Mouse (Mus musculus) heart, embryonic 13.5 days (tissue): ENCODE data around the gene Gm15557. TPM values are rescaled to one million over a fixed set of nuclear protein-coding genes. Genes with fewer than 3 reads are reported as not detected.

Experiments used
- ATAC-seq: fragments of 200-750 bp; cut with Nextera tagmentation; 2 replicates; pipeline ENCODE4 v1.8.0; 2017; ENCODE audit warnings: moderate TSS enrichment; ENCODE audit not compliant: insufficient number of reproducible peaks, low FRiP score, low TSS enrichment; ENCODE audit errors: extremely low read depth
- H3K27ac ChIP-seq: fragments of 300-500 bp; sonication (generic); replicated peaks from 2 replicates; pipeline ENCODE4 v1.5.1; 2015; ENCODE audit warnings: moderate library complexity, mild to moderate bottlenecking, inconsistent platforms
- H3K27me3 ChIP-seq: fragments of 300-500 bp; sonication (generic); replicated peaks from 2 replicates; pipeline ENCODE4 v1.6.1; 2015; ENCODE audit warnings: mild to moderate bottlenecking, inconsistent platforms
- H3K36me3 ChIP-seq: fragments of 300-500 bp; sonication (generic); 2 replicates; pipeline ENCODE4 v1.6.1; 2015; ENCODE audit warnings: mild to moderate bottlenecking, inconsistent platforms
- H3K4me1 ChIP-seq: fragments of 300-500 bp; sonication (generic); 2 replicates; pipeline ENCODE4 v1.6.1; 2015; ENCODE audit warnings: inconsistent platforms
- H3K4me2 ChIP-seq: fragments of 300-500 bp; sonication (generic); 2 replicates; pipeline ENCODE4 v1.6.1; 2015; ENCODE audit warnings: inconsistent platforms, mild to moderate bottlenecking, moderate library complexity
- H3K4me3 ChIP-seq: fragments of 300-500 bp; sonication (generic); 2 replicates; pipeline ENCODE4 v1.5.1; 2015; ENCODE audit warnings: moderate library complexity, mild to moderate bottlenecking, inconsistent platforms
- H3K9ac ChIP-seq: fragments of 300-500 bp; sonication (generic); 2 replicates; pipeline ENCODE4 v1.6.1; 2015; ENCODE audit warnings: inconsistent platforms, mild to moderate bottlenecking, moderate library complexity
- H3K9me3 ChIP-seq: fragments of 300-500 bp; sonication (generic); 2 replicates; pipeline ENCODE4 v1.6.1; 2016; ENCODE audit warnings: inconsistent platforms
- WGBS: fragments of 180-500 bp; shearing (Covaris S2); methylation state at CpG from one replicate; pipeline ENCODE4 v1.1.7; 2015; ENCODE audit warnings: mixed read lengths; 5-methylcytosine and 5-hydroxymethylcytosine counted together
- polyA plus RNA-seq: library from polyadenylated mRNA; unstranded; fragments of >200 nt; fragmentation: Nextera tagmentation; extraction: Ambion mirVana; gene quantifications from 2 replicates; pipeline ENCODE4 v1.2.1, GENCODE M21; 2015

Gene Gm15557
- polyA plus RNA-seq, 1 experiment from 2014 or later, result not detected

DNA sequence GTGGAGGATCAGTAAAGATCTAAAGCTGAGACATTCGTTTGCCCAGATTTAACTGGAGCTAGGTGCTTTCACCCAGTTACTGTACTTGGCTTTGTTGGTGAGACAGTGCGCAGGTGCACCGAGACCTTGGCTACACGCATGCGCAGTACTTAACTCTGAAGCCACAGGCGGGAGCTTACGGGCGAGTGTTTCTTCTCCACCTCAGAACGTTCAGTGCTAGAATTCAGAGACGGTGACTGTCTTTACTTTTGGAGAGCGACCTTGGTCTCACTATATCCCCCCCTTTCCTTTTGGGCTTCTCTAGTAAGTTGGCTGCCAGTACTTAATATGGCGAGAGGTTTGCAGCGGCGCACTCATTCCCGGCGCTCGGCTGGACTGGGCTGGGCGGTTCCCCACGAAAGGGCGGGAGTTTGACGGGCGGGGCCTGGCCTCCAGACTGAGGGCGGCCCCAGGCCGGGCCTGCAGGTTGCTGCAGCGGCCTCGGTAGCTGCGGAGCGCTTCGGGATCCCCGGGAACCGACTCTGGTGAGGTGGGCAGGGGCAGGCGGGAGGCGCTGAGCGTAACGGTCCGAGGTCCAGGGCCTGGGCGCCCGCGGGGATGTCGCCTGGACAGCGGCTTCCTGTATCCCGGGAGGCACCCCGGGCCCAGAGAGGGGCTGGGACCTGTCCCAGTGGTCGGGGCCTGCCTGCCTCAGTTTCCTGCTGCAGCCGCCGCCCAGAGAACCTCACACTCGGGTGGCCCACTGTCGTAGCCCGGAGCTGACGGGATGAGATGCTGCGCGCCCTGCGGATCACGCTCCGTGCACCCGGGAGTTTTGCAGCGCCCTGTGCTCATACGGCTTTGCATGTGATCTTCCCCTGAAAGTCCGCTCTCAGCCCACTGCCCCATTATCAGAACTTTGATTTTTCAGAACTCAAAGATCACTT lies 15.9 kb downstream of the Gm15557 start, which contains the start of gene Cep250:
Cep250 (plus strand) TSS at position 325 of the 926 bp plus-strand sequence.
- Histone ChIP-seq H3K4me1 (peaks cover 14% of the 10 kb centered on the region), H3K9me3 (no peaks in the 10 kb centered on the region), H3K36me3 (peaks cover 12% of the 10 kb centered on the region; the same call in 1 of the 2 replicates), H3K27ac (peak within 1 kb of the TSS; percentile 80), H3K4me3 (peak within 1 kb of the TSS; percentile 86), H3K4me2 (peak within 1 kb of the TSS; percentile 80), H3K9ac (peak within 1 kb of the TSS; percentile 96), H3K27me3 (peaks cover 3% of the 10 kb centered on the region)
- WGBS, result under 1% methylated on average over 58 of the region's 59 CpGs
- ATAC-seq, result peak; percentile 85

- Histone ChIP-seq H3K36me3 (peaks cover 44% of the 10 kb centered on the region), H3K9ac (no peak overlapping the region), H3K27ac (no peak overlapping the region), H3K27me3 (no peaks in the 10 kb centered on the region), H3K4me2 (no peak overlapping the region), H3K4me3 (no peak overlapping the region), H3K4me1 (peaks cover 14% of the 10 kb centered on the region), H3K9me3 (no peaks in the 10 kb centered on the region)
- ATAC-seq, result no peak
- 75% methylated on average over 5 of the region's 5 CpGs for WGBS
Observed at GRCm38 (mm10) chr2:155959981-155960380, 19.5 kb downstream of the Gm15557 start.

- ATAC-seq, result no peak
- WGBS, result 84% methylated on average over 10 of the region's 10 CpGs
- H3K9me3 ChIP-seq, result no peaks in the 10 kb centered on the region
- peaks cover 14% of the 10 kb centered on the region for H3K4me1 ChIP-seq
- H3K4me3 ChIP-seq, result no peak overlapping the region
- H3K4me2 ChIP-seq, result no peak overlapping the region
- H3K27me3 ChIP-seq, result no peaks in the 10 kb centered on the region
- H3K9ac ChIP-seq, result no peak overlapping the region
- H3K27ac ChIP-seq, result no peak overlapping the region
- H3K36me3 ChIP-seq, result peaks cover 61% of the 10 kb centered on the region
Observed at GRCm38 (mm10) chr2:155961862-155962261, 21.3 kb downstream of the Gm15557 start.

- WGBS, result 42% methylated on average over 1 of the region's 1 CpGs
- no peaks in the 10 kb centered on the region for H3K9me3 ChIP-seq
- H3K4me3 ChIP-seq, result no peak overlapping the region
- no peak overlapping the region for H3K27ac ChIP-seq
- no peak for ATAC-seq
- H3K27me3 ChIP-seq, result no peaks in the 10 kb centered on the region
- no peak overlapping the region for H3K9ac ChIP-seq
- peaks cover 4% of the 10 kb centered on the region; the same call in 1 of the 2 replicates for H3K4me1 ChIP-seq
- peaks cover 72% of the 10 kb centered on the region for H3K36me3 ChIP-seq
- no peak overlapping the region for H3K4me2 ChIP-seq
Observed at GRCm38 (mm10) chr2:155962991-155963390, 22.5 kb downstream of the Gm15557 start.

DNA sequence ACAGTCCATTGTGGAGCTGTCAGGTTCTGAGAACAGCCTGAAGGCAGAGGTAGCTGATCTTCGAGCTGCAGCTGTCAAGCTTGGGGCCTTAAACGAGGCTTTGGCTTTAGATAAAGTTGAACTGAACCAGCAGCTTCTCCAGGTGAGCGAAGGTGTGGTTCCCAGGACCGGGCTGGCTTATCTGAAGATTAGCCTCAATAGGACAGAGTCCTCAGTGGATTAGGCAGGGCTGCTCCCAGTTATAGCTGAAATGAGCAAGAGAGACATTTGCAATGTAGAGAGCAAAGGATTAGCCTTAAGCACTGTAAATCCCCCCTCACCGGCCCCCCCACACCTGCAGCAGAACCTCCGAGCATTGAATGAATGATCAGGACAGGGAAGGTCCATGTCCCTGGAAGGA lies 32.8 kb downstream of the Gm15557 start:
- WGBS, result 75% methylated on average over 6 of the region's 6 CpGs
- Histone ChIP-seq H3K4me1 (no peaks in the 10 kb centered on the region), H3K4me3 (no peak overlapping the region), H3K27me3 (no peaks in the 10 kb centered on the region), H3K36me3 (peaks cover 93% of the 10 kb centered on the region), H3K27ac (no peak overlapping the region), H3K4me2 (no peak overlapping the region), H3K9me3 (no peaks in the 10 kb centered on the region), H3K9ac (no peak overlapping the region)
- ATAC-seq, result no peak

DNA sequence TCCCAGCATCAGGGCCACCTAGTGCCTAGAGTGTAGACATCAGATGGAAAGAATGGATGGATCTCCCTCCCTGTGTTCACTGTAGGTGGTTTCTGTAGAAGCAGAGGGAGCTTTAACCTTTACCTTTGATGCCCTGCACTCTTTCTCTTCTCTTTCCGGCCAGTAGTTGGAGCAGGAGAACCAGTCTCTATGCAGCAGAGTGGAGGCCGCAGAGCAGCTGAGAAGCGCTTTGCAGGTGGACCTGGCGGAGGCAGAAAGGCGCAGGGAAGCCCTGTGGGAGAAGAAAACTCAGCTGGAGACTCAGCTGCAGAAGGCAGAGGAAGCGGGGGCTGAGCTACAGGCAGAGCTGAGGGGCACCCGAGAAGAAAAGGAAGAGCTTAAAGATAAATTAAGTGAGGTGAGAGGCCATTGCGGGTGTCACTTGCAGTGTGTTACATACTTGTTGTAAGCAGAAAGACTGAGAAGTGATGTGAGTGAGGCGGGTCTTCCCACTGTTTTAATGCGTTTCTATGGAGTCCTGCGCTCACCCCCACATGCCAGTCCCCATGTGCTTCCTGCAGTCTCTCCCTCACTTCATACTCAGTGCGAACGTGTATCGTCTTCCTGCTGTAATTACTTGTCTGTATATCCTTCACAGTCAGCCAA lies 33.7 kb downstream of the Gm15557 start:
- H3K4me2 ChIP-seq, result no peak overlapping the region
- 73% methylated on average over 14 of the region's 14 CpGs for WGBS
- peaks cover 90% of the 10 kb centered on the region for H3K36me3 ChIP-seq
- no peak overlapping the region for H3K9ac ChIP-seq
- H3K4me3 ChIP-seq, result no peak overlapping the region
- H3K27ac ChIP-seq, result no peak overlapping the region
- no peaks in the 10 kb centered on the region for H3K9me3 ChIP-seq
- H3K27me3 ChIP-seq, result no peaks in the 10 kb centered on the region
- H3K4me1 ChIP-seq, result no peaks in the 10 kb centered on the region
- no peak for ATAC-seq

DNA sequence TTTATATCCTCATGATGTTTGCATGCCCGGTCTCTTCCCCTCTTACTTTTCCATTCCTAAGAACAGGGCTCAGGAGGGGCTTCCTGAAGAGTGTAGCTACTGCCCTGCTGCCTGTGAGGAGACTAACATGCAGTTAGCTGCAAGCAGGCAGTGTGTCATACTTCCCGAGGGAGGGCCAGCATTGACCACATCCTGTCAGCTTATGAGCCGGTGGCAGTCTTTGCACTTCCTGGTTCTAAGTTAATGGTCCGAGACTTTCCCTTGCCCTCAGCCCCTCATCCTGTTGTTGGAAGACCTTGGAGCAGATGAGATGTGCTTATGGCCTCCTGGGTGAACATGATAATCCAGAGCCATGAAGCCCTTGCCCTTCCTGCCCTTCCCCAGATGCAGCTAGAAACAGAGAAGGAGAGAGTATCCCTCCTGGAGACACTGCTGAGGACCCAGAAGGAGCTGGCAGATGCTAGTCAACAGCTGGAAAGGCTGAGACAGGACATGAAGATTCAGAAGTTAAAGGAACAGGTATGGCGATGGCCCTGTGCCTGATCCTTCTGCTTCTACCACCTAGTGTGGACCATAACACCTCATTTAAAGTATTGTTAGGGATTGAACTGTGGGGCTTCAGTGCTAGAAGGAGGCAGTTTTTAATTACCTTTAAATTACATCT lies 38.9 kb downstream of the Gm15557 start:
- ATAC-seq, result no peak
- Histone ChIP-seq H3K9me3 (no peaks in the 10 kb centered on the region), H3K36me3 (peaks cover 93% of the 10 kb centered on the region), H3K4me1 (no peaks in the 10 kb centered on the region), H3K4me3 (no peak overlapping the region), H3K4me2 (no peak overlapping the region), H3K9ac (no peak overlapping the region), H3K27me3 (no peaks in the 10 kb centered on the region), H3K27ac (0 out of 2 replicates have a peak overlapping the region, but pooled peaks have one; percentile 7)
- WGBS, result 69% methylated on average over 5 of the region's 5 CpGs

GRCm38 (mm10) chr2:155985776-155986175 lies 45.2 kb downstream of the Gm15557 start:
- Histone ChIP-seq H3K9me3 (no peaks in the 10 kb centered on the region), H3K36me3 (peaks cover 100% of the 10 kb centered on the region), H3K4me2 (no peak overlapping the region), H3K27me3 (no peaks in the 10 kb centered on the region), H3K4me3 (no peak overlapping the region), H3K27ac (no peak overlapping the region), H3K4me1 (peaks cover 12% of the 10 kb centered on the region), H3K9ac (no peak overlapping the region)
- WGBS, result 88% methylated on average over 7 of the region's 7 CpGs
- no peak for ATAC-seq

GRCm38 (mm10) chr2:155987131-155987530 lies 46.6 kb downstream of the Gm15557 start:
- Histone ChIP-seq H3K27me3 (no peaks in the 10 kb centered on the region), H3K4me3 (no peak overlapping the region), H3K4me2 (no peak overlapping the region), H3K9me3 (no peaks in the 10 kb centered on the region), H3K36me3 (peaks cover 100% of the 10 kb centered on the region), H3K9ac (no peak overlapping the region), H3K4me1 (peaks cover 25% of the 10 kb centered on the region), H3K27ac (no peak overlapping the region)
- ATAC-seq, result no peak
- WGBS, result 94% methylated on average over 6 of the region's 6 CpGs

GRCm38 (mm10) chr2:155989085-155989484 lies 48.6 kb downstream of the Gm15557 start:
- Histone ChIP-seq H3K27ac (no peak overlapping the region), H3K4me3 (no peak overlapping the region), H3K9me3 (no peaks in the 10 kb centered on the region), H3K36me3 (peaks cover 100% of the 10 kb centered on the region), H3K4me1 (peaks cover 29% of the 10 kb centered on the region), H3K9ac (peak overlapping the region; percentile 20), H3K4me2 (peak overlapping the region; percentile 16), H3K27me3 (no peaks in the 10 kb centered on the region)
- WGBS, result 37% methylated on average over 4 of the region's 4 CpGs
- ATAC-seq, result no peak

GRCm38 (mm10) chr2:155991151-155991550 lies 50.6 kb downstream of the Gm15557 start:
- H3K36me3 ChIP-seq, result peaks cover 100% of the 10 kb centered on the region
- H3K4me1 ChIP-seq, result peaks cover 29% of the 10 kb centered on the region
- H3K9ac ChIP-seq, result 0 out of 2 replicates have a peak overlapping the region, but pooled peaks have one; percentile 2
- H3K9me3 ChIP-seq, result no peaks in the 10 kb centered on the region
- no peak overlapping the region for H3K27ac ChIP-seq
- 80% methylated on average over 10 of the region's 10 CpGs for WGBS
- no peak for ATAC-seq
- H3K4me2 ChIP-seq, result no peak overlapping the region
- H3K27me3 ChIP-seq, result no peaks in the 10 kb centered on the region
- no peak overlapping the region for H3K4me3 ChIP-seq
